Mouse (Mus musculus): ENCODE measurements around the gene Phc2. TPM values are rescaled to one million over a fixed set of nuclear protein-coding genes. Genes with fewer than 3 reads are reported as not detected.

Gene Phc2
- polyA plus RNA-seq, 1 experiment from 2014 or later = 55.1 TPM

DNA sequence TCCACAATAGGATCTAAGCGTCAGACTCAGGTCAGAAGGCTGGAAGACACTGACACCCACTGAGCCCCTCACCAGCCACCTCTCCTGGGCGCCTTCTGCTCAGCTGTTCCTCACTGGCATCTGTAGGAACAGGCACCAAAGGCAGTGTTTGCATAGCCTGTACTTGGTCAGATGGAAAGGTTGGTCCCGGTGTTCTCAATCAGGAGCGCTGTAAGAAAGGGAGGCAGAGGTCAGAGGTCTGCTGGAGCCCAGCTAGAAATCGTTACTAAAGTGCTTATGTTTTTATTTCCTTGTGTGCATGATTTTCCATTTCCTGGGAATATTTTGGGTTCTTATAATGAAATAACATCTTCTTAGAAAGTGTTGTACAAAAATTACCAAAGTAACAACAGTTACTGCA lies 87.4 kb downstream of the Phc2 start:
- peak overlapping the region; percentile 39; the same call in 1 of the 2 replicates for H3K27ac ChIP-seq (replicated peaks; ENCODE audit: low read depth, low read length)
- no peaks in the 10 kb centered on the region for H3K9me3 ChIP-seq (ENCODE audit: control insufficient read depth, low read length)
- no peak overlapping the region for H3K4me3 ChIP-seq (ENCODE audit: low read depth, low read length)
- DNase-seq (ENCODE audit: low spot score) (no peak), ATAC-seq (ENCODE audit: low read depth) (no peak)
- H3K9ac ChIP-seq (ENCODE audit: low read depth, low read length) = no peak overlapping the region
- WGBS = 34% methylated on average over 5 of the region's 5 CpGs
- H3K4me1 ChIP-seq (ENCODE audit: control insufficient read depth, insufficient read depth, low read length) = peaks cover 30% of the 10 kb centered on the region
- no peaks in the 10 kb centered on the region for H3K27me3 ChIP-seq (replicated peaks; ENCODE audit: control insufficient read depth, insufficient read depth, low read length)
- H3K4me2 ChIP-seq (ENCODE audit: low read depth, low read length) = no peak overlapping the region
- peaks cover 44% of the 10 kb centered on the region for H3K36me3 ChIP-seq (ENCODE audit: control insufficient read depth, insufficient read depth, low read length)

DNA sequence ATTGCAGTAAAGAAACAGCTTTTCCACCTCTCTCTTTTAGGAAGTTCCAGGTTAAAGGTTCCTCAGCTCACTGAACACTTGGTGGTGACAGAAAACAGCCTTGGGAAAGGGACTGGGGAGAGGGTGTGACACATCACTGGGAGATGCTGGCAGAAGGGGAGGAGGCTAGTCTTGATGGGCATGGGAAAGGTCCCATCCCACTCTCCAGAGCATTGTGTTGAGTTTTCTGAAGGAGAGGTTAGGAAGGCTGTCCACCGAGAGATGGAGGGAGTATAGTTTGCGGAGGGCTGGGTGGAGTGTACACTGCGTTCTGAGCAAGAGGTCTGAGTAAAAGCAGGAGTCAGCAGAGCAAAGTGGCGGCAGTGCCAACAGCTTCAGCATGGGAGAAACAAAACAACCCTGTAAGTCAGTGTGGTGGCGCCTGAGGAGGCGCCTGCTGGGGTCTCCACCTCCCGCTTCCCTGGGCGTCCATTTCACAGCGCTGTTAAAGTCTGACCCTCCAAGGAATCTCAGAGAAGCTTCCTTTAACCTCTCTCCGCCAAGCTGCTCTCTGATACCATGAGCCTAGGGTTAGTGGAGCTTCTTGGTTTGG lies 88.0 kb downstream of the Phc2 start:
- peak overlapping the region; percentile 65 for H3K27ac ChIP-seq (replicated peaks; ENCODE audit: low read depth, low read length)
- no peaks in the 10 kb centered on the region for H3K9me3 ChIP-seq (ENCODE audit: control insufficient read depth, low read length)
- no peaks in the 10 kb centered on the region for H3K27me3 ChIP-seq (replicated peaks; ENCODE audit: control insufficient read depth, insufficient read depth, low read length)
- DNase-seq (ENCODE audit: low spot score) (no peak), ATAC-seq (ENCODE audit: low read depth) (no peak)
- no peak overlapping the region; the same call in 1 of the 2 replicates for H3K9ac ChIP-seq (ENCODE audit: low read depth, low read length)
- H3K36me3 ChIP-seq (ENCODE audit: control insufficient read depth, insufficient read depth, low read length) = peaks cover 49% of the 10 kb centered on the region
- H3K4me3 ChIP-seq (ENCODE audit: low read depth, low read length) = no peak overlapping the region
- H3K4me2 ChIP-seq (ENCODE audit: low read depth, low read length) = no peak overlapping the region
- WGBS = 46% methylated on average over 10 of the region's 10 CpGs
- H3K4me1 ChIP-seq (ENCODE audit: control insufficient read depth, insufficient read depth, low read length) = peaks cover 24% of the 10 kb centered on the region

DNA sequence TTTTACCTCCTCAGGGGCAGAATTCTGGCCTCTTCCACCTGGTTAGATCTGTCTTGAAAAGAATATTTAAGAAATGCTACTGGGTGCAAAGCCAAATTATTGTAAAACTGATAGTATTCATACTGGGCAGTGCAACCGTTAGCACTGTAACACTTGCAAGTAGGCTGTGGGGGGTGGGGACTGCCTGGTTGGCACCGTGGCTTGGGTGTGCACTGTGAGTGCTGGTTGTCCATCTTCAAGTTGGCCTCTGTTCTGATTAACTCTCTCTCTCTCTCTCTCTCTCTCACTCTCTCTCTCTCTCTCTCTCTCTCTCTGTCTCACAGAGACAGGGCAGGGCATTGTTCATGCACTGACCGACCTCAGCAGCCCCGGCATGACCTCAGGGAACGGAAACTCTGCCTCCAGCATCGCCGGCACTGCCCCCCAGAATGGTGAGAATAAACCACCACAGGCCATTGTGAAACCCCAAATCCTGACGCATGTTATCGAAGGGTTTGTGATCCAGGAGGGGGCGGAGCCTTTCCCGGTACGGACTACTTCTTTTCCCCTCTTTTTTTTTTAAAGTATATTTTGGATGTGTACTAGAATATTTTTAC lies 88.6 kb downstream of the Phc2 start:
- WGBS = 54% methylated on average over 12 of the region's 12 CpGs

DNA sequence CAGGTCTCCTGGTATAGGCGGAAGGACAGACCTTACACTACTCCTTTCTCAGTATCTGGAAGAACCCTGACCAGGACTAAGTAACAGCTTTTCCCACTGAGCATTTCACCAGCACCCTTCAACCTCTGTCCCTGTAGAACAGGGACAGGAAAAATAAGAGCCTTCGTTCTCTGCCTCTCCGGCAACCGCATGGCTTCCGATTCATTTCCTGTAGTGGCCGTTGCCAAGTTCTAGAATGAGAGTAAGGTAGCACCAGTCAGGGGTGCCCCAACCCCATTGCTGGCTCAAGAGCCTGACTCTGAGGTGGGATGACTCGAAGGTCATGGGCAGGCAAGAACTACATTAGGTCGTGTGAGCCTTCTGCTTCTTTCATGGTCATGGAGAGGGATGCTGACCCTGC lies 90.7 kb downstream of the Phc2 start:
- Histone ChIP-seq H3K4me1 (ENCODE audit: control insufficient read depth, insufficient read depth, low read length) (peaks cover 15% of the 10 kb centered on the region), H3K36me3 (ENCODE audit: control insufficient read depth, insufficient read depth, low read length) (peaks cover 72% of the 10 kb centered on the region), H3K9me3 (ENCODE audit: control insufficient read depth, low read length) (no peaks in the 10 kb centered on the region), H3K27me3 (replicated peaks; ENCODE audit: control insufficient read depth, insufficient read depth, low read length) (no peaks in the 10 kb centered on the region), H3K4me2 (ENCODE audit: low read depth, low read length) (no peak overlapping the region), H3K4me3 (ENCODE audit: low read depth, low read length) (no peak overlapping the region), H3K9ac (ENCODE audit: low read depth, low read length) (no peak overlapping the region), H3K27ac (replicated peaks; ENCODE audit: low read depth, low read length) (no peak overlapping the region)
- 85% methylated on average over 8 of the region's 8 CpGs for whole genome bisulfite sequencing
- no peak for DNase-seq (ENCODE audit: low spot score)
- ATAC-seq (ENCODE audit: low read depth) = no peak

More for the DNA sequence above, 88.6 kb downstream of the Phc2 start:
- Histone ChIP-seq H3K4me3 (ENCODE audit: low read depth, low read length) (no peak overlapping the region), H3K9me3 (ENCODE audit: control insufficient read depth, low read length) (no peaks in the 10 kb centered on the region), H3K36me3 (ENCODE audit: control insufficient read depth, insufficient read depth, low read length) (peaks cover 56% of the 10 kb centered on the region), H3K4me1 (ENCODE audit: control insufficient read depth, insufficient read depth, low read length) (peaks cover 19% of the 10 kb centered on the region), H3K4me2 (ENCODE audit: low read depth, low read length) (no peak overlapping the region), H3K9ac (ENCODE audit: low read depth, low read length) (no peak overlapping the region), H3K27me3 (replicated peaks; ENCODE audit: control insufficient read depth, insufficient read depth, low read length) (no peaks in the 10 kb centered on the region), H3K27ac (replicated peaks; ENCODE audit: low read depth, low read length) (peak overlapping the region; percentile 65; the same call in 1 of the 2 replicates)
- DNase-seq (ENCODE audit: low spot score) (no peak), ATAC-seq (ENCODE audit: low read depth) (no peak)

DNA sequence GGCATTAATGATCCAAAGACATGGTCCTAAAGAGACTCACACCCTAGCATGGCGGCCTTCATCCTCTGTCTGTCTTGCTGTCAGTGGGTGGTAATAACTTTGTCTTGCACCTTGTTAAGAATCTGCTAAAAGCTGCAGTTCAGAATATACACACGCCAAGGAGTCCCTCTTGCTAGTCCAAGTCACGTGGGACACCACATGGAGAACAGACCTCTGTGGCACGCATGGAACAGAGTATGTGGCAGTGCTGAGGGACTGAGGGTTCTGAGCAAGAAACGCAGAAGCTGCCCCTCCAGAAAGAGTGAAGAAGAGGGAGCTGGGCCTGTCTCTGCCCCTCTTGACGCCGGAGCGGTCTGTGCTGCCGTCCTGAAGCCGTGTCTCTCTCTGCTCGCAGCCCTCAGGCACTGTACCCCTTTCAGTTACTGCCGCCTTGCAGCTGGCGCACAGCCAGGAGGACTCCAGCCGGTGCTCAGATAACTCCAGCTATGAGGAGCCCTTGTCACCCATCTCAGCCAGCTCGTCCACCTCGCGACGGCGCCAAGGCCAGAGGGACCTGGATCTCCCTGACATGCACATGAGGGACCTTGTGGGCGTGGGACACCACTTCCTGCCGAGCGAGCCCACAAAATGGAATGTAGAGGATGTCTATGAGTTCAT lies 93.2 kb downstream of the Phc2 start:
- 79% methylated on average over 21 of the region's 22 CpGs for WGBS

DNA sequence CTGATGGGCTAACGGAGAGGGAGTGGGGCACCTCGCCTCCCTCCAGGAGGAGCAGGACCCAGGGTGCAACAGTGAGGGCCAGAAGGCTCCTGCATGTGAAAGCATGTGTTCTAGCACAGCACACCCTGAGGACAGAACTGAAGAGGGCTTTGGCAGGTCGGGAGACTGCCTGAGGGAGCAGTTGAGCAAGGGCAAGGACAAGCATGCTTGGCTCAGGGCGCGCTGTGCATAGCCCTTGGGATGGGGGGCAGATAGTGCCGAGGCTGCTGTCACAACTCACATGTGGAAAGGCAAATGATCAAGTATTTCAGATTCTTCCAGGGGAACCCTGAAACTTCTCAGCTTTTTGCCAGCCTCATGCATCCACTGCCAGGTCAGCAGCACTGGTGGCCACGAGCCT lies 93.8 kb downstream of the Phc2 start:
- DNase-seq (ENCODE audit: low spot score) = no peak
- no peaks in the 10 kb centered on the region for H3K4me1 ChIP-seq (ENCODE audit: control insufficient read depth, insufficient read depth, low read length)
- no peak overlapping the region for H3K27ac ChIP-seq (replicated peaks; ENCODE audit: low read depth, low read length)
- H3K27me3 ChIP-seq (replicated peaks; ENCODE audit: control insufficient read depth, insufficient read depth, low read length) = no peaks in the 10 kb centered on the region
- H3K4me3 ChIP-seq (ENCODE audit: low read depth, low read length) = no peak overlapping the region
- ATAC-seq (ENCODE audit: low read depth) = no peak
- no peak overlapping the region for H3K9ac ChIP-seq (ENCODE audit: low read depth, low read length)
- H3K36me3 ChIP-seq (ENCODE audit: control insufficient read depth, insufficient read depth, low read length) = peaks cover 94% of the 10 kb centered on the region
- 71% methylated on average over 7 of the region's 7 CpGs for WGBS
- H3K4me2 ChIP-seq (ENCODE audit: low read depth, low read length) = no peak overlapping the region
- H3K9me3 ChIP-seq (ENCODE audit: control insufficient read depth, low read length) = no peaks in the 10 kb centered on the region

More for the DNA sequence above, 93.2 kb downstream of the Phc2 start:
- no peak overlapping the region for H3K9ac ChIP-seq (ENCODE audit: low read depth, low read length)
- H3K4me1 ChIP-seq (ENCODE audit: control insufficient read depth, insufficient read depth, low read length) = peaks cover 5% of the 10 kb centered on the region
- H3K4me3 ChIP-seq (ENCODE audit: low read depth, low read length) = no peak overlapping the region
- no peaks in the 10 kb centered on the region for H3K9me3 ChIP-seq (ENCODE audit: control insufficient read depth, low read length)
- no peak overlapping the region for H3K4me2 ChIP-seq (ENCODE audit: low read depth, low read length)
- H3K27me3 ChIP-seq (replicated peaks; ENCODE audit: control insufficient read depth, insufficient read depth, low read length) = no peaks in the 10 kb centered on the region
- H3K36me3 ChIP-seq (ENCODE audit: control insufficient read depth, insufficient read depth, low read length) = peaks cover 88% of the 10 kb centered on the region
- no peak for ATAC-seq (ENCODE audit: low read depth)
- DNase-seq (ENCODE audit: low spot score) = no peak
- no peak overlapping the region for H3K27ac ChIP-seq (replicated peaks; ENCODE audit: low read depth, low read length)

DNA sequence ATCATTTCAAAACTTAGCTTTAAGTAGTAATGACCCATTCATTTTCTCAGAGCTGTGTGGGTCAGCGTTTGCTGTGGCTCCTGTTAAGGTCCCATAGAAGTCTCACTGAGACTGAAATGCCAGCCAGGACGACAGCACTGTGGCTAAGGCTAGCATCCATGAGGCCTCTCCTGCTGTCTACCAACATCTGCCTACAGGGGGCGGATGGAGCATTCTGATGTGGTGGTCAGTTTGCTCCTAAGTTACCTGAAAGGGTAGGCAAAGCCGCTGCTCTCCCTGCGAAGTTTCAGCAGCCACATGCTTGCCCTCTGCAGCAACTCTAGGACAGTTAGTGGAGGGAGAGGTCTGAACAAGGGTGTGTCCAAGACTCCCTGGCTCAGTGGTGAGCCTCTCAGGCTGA lies 96.5 kb downstream of the Phc2 start:
- no peaks in the 10 kb centered on the region for H3K9me3 ChIP-seq (ENCODE audit: control insufficient read depth, low read length)
- 58% methylated on average over 5 of the region's 5 CpGs for WGBS
- no peaks in the 10 kb centered on the region for H3K4me1 ChIP-seq (ENCODE audit: control insufficient read depth, insufficient read depth, low read length)
- no peak for ATAC-seq (ENCODE audit: low read depth)
- H3K27me3 ChIP-seq (replicated peaks; ENCODE audit: control insufficient read depth, insufficient read depth, low read length) = no peaks in the 10 kb centered on the region
- peaks cover 81% of the 10 kb centered on the region for H3K36me3 ChIP-seq (ENCODE audit: control insufficient read depth, insufficient read depth, low read length)
- no peak for DNase-seq (ENCODE audit: low spot score)
- H3K9ac ChIP-seq (ENCODE audit: low read depth, low read length) = no peak overlapping the region
- no peak overlapping the region for H3K27ac ChIP-seq (replicated peaks; ENCODE audit: low read depth, low read length)
- no peak overlapping the region for H3K4me3 ChIP-seq (ENCODE audit: low read depth, low read length)
- H3K4me2 ChIP-seq (ENCODE audit: low read depth, low read length) = no peak overlapping the region

DNA sequence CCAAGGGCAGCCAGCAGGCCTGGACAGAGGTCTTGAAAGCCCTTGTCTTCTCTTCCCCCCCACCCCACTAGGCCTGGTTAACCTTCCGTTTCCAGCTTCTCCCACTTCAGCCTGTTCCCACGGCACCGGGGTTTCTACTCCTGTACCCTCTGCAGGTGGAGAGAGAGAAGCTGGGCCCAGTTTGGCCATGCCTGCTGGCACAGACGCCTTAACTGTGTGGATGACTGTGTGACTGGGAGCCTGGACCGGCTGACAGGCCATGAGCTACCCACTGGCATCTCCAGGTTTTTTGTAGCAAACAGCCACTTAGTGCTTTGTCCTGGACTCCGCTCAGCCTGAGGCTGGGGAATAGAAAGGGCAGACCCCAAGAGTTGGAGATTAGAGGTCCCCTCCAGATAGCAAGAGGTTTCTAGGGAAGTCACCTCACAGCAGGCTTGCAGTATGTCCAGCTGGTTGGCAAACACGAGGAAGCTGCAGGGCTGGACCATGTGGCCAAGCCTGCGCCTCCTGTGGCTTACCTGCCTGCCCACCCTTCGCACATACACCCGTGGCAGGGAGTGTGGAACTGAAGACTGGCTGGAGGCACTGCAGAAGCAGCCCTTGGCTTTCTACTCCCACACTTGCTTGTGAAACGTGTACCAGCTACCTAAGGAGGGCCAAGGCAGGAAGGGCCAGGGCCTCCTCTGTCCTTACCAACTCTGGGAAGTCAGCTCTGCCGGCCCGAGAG lies 97.7 kb downstream of the Phc2 start:
- H3K27ac ChIP-seq (replicated peaks; ENCODE audit: low read depth, low read length) = no peak overlapping the region
- no peaks in the 10 kb centered on the region for H3K27me3 ChIP-seq (replicated peaks; ENCODE audit: control insufficient read depth, insufficient read depth, low read length)
- no peak overlapping the region for H3K4me3 ChIP-seq (ENCODE audit: low read depth, low read length)
- H3K4me2 ChIP-seq (ENCODE audit: low read depth, low read length) = no peak overlapping the region
- ATAC-seq (ENCODE audit: low read depth) (no peak), DNase-seq (ENCODE audit: low spot score) (no peak)
- no peak overlapping the region for H3K9ac ChIP-seq (ENCODE audit: low read depth, low read length)
- H3K4me1 ChIP-seq (ENCODE audit: control insufficient read depth, insufficient read depth, low read length) = no peaks in the 10 kb centered on the region
- H3K9me3 ChIP-seq (ENCODE audit: control insufficient read depth, low read length) = no peaks in the 10 kb centered on the region
- H3K36me3 ChIP-seq (ENCODE audit: control insufficient read depth, insufficient read depth, low read length) = peaks cover 69% of the 10 kb centered on the region
- 83% methylated on average over 13 of the region's 13 CpGs for WGBS
